Mouse (Mus musculus) CH12.LX (cell line): ENCODE measurements around the gene Schip1. TPM values are rescaled to one million over a fixed set of nuclear protein-coding genes. Genes with fewer than 3 reads are reported as not detected.

ENCODE experiments used
- DNase-seq: peaks from one replicate; pipeline ENCODE4 v3.0.0-alpha.2; 2013; ENCODE audit errors: extremely low read depth
- H3K27ac ChIP-seq: 2 replicates; pipeline ENCODE4 v1.5.1; 2012; ENCODE audit warnings: low read depth, mild to moderate bottlenecking, control low read depth, moderate library complexity; ENCODE audit not compliant: insufficient read depth
- H3K27me3 ChIP-seq: replicated peaks from 2 replicates; pipeline ENCODE3; 2012; ENCODE audit warnings: inconsistent platforms
- H3K36me3 ChIP-seq, 2 experiments: replicated peaks in 1 of 2; 2 replicates each; pipeline versions ENCODE3 to v1.6.1; 2012; ENCODE audit warnings: inconsistent platforms in 1 of 2, low read length in 1 of 2, mild to moderate bottlenecking in 1 of 2, mixed read lengths in 1 of 2, moderate library complexity in 1 of 2; ENCODE audit not compliant: control insufficient read depth in 1 of 2, insufficient read depth in 1 of 2
- H3K4me1 ChIP-seq, 2 experiments: 2 replicates each; pipeline ENCODE4 v1.6.1; 2012; ENCODE audit warnings: inconsistent platforms in 1 of 2, moderate library complexity in 1 of 2; ENCODE audit not compliant: insufficient read depth in 2 of 2, control insufficient read depth in 1 of 2
- H3K4me2 ChIP-seq: 2 replicates; pipeline ENCODE4 v1.6.1; 2012; ENCODE audit warnings: low read depth, mild to moderate bottlenecking, control low read depth; ENCODE audit not compliant: poor library complexity, insufficient read depth, severe bottlenecking
- H3K4me3 ChIP-seq, 3 experiments: fragments of 150-350 bp in 1 of 3; sonication (generic) in 1 of 3; replicated peaks in 1 of 3; 2 replicates each; pipeline versions ENCODE3 to v1.5.1; 2011 to 2012; ENCODE audit warnings: low read depth in 2 of 3, low read length in 2 of 3, mild to moderate bottlenecking in 2 of 3, moderate library complexity in 2 of 3, control low read depth in 1 of 3, improper control_type of control experiment in 1 of 3, inconsistent platforms in 1 of 3, mixed read lengths in 1 of 3; ENCODE audit not compliant: poor library complexity in 1 of 3
- H3K79me2 ChIP-seq: replicated peaks from 2 replicates; pipeline ENCODE4 v1.6.1; 2012; ENCODE audit warnings: mild to moderate bottlenecking, moderate library complexity; ENCODE audit not compliant: control insufficient read depth, poor library complexity, insufficient read depth, severe bottlenecking; ENCODE audit errors: extremely low read depth
- H3K9ac ChIP-seq: 2 replicates; pipeline ENCODE4 v1.6.1; 2012; ENCODE audit warnings: low read depth, mild to moderate bottlenecking, control low read depth, moderate library complexity; ENCODE audit not compliant: insufficient read depth
- H3K9me3 ChIP-seq: replicated peaks from 2 replicates; pipeline ENCODE3; 2012; ENCODE audit warnings: low read length, inconsistent platforms, mixed read lengths
- CHD2 ChIP-seq: IDR thresholded peaks from 2 replicates; pipeline ENCODE4 v1.6.1; 2011; ENCODE audit warnings: low read length, improper control_type of control experiment
- CTCF ChIP-seq, 2 experiments: IDR thresholded peaks in 1 of 2; conservative IDR thresholded peaks in 1 of 2; 2 replicates each; pipeline ENCODE4 v1.5.1; 2011 to 2012; ENCODE audit warnings: low read depth in 2 of 2, low read length in 2 of 2, improper control_type of control experiment in 1 of 2, inconsistent platforms in 1 of 2, mild to moderate bottlenecking in 1 of 2, moderate library complexity in 1 of 2
- ETS1 ChIP-seq: conservative IDR thresholded peaks from 2 replicates; pipeline ENCODE4 v1.6.1; 2012; ENCODE audit warnings: low read depth, mild to moderate bottlenecking, inconsistent platforms, low read length, improper control_type of control experiment, moderate library complexity
- GABPA ChIP-seq: IDR thresholded peaks from 2 replicates; pipeline ENCODE4 v1.6.1; 2012; ENCODE audit warnings: low read depth, low read length, improper control_type of control experiment, inconsistent platforms; ENCODE audit not compliant: insufficient replicate concordance
- HCFC1 ChIP-seq: IDR thresholded peaks from 2 replicates; pipeline ENCODE4 v1.6.1; 2012; ENCODE audit warnings: low read depth, mild to moderate bottlenecking, inconsistent platforms, low read length, improper control_type of control experiment
- IRF4 ChIP-seq: IDR thresholded peaks from 2 replicates; pipeline ENCODE4 v1.6.1; 2014; ENCODE audit warnings: low read depth, mild to moderate bottlenecking, inconsistent platforms, low read length, improper control_type of control experiment
- JUN ChIP-seq: IDR thresholded peaks from 2 replicates; pipeline ENCODE4 v1.6.1; 2011; ENCODE audit warnings: low read depth, mild to moderate bottlenecking, low read length, improper control_type of control experiment, moderate library complexity; ENCODE audit not compliant: insufficient read depth
- KAT2A ChIP-seq: IDR thresholded peaks from 2 replicates; pipeline ENCODE4 v1.6.1; 2012; ENCODE audit warnings: low read length, improper control_type of control experiment, inconsistent platforms; ENCODE audit not compliant: insufficient replicate concordance
- MAFK ChIP-seq: IDR thresholded peaks from 2 replicates; pipeline ENCODE4 v1.6.1; 2011; ENCODE audit warnings: low read length, improper control_type of control experiment; ENCODE audit not compliant: insufficient replicate concordance
- MAX ChIP-seq: IDR thresholded peaks from 2 replicates; pipeline ENCODE4 v1.6.1; 2011; ENCODE audit warnings: low read length, improper control_type of control experiment
- MAZ ChIP-seq: IDR thresholded peaks from 2 replicates; pipeline ENCODE4 v1.6.1; 2012; ENCODE audit warnings: low read depth, mild to moderate bottlenecking, inconsistent platforms, low read length, improper control_type of control experiment, moderate library complexity
- MEF2A ChIP-seq: IDR thresholded peaks from 2 replicates; pipeline ENCODE4 v1.6.1; 2014; ENCODE audit warnings: low read depth, mild to moderate bottlenecking, inconsistent platforms, low read length, improper control_type of control experiment, borderline replicate concordance
- MYC ChIP-seq: IDR thresholded peaks from 2 replicates; pipeline ENCODE4 v1.6.1; 2011; ENCODE audit warnings: low read depth, mild to moderate bottlenecking, improper control_type of control experiment, low read length
- NRF1 ChIP-seq: IDR thresholded peaks from 2 replicates; pipeline ENCODE4 v1.6.1; 2014; ENCODE audit warnings: low read depth, mild to moderate bottlenecking, inconsistent platforms, low read length, improper control_type of control experiment, moderate library complexity
- PAX5 ChIP-seq: IDR thresholded peaks from 2 replicates; pipeline ENCODE4 v1.6.1; 2012; ENCODE audit warnings: low read length, inconsistent platforms, mixed read lengths
- POLR2A ChIP-seq: IDR thresholded peaks from 2 replicates; pipeline ENCODE4 v1.6.1; 2011; ENCODE audit warnings: low read depth, mild to moderate bottlenecking, improper control_type of control experiment, low read length
- POLR2AphosphoS2 ChIP-seq: IDR thresholded peaks from 2 replicates; pipeline ENCODE4 v1.6.1; 2011; ENCODE audit warnings: low read depth, low read length, improper control_type of control experiment
- RAD21 ChIP-seq: IDR thresholded peaks from 2 replicates; pipeline ENCODE4 v1.6.1; 2011; ENCODE audit warnings: low read depth, mild to moderate bottlenecking, low read length, improper control_type of control experiment, moderate library complexity
- RCOR1 ChIP-seq: conservative IDR thresholded peaks from 2 replicates; pipeline ENCODE4 v1.6.1; 2012; ENCODE audit warnings: low read depth, mild to moderate bottlenecking, inconsistent platforms, low read length, improper control_type of control experiment
- SIN3A ChIP-seq: IDR thresholded peaks from 2 replicates; pipeline ENCODE4 v1.6.1; 2012; ENCODE audit warnings: low read length, improper control_type of control experiment, inconsistent platforms
- SMC3 ChIP-seq: IDR thresholded peaks from 2 replicates; pipeline ENCODE4 v1.6.1; 2011; ENCODE audit warnings: low read depth, low read length, improper control_type of control experiment
- TBP ChIP-seq: conservative IDR thresholded peaks from 2 replicates; pipeline ENCODE4 v1.6.1; 2011; ENCODE audit warnings: low read depth, low read length, improper control_type of control experiment
- UBTF ChIP-seq: IDR thresholded peaks from 2 replicates; pipeline ENCODE4 v1.6.1; 2012; ENCODE audit warnings: low read depth, mild to moderate bottlenecking, inconsistent platforms, low read length, improper control_type of control experiment, moderate library complexity
- USF1 ChIP-seq: IDR thresholded peaks from 2 replicates; pipeline ENCODE4 v1.6.1; 2014; ENCODE audit warnings: low read depth, mild to moderate bottlenecking, inconsistent platforms, low read length, improper control_type of control experiment
- ZKSCAN1 ChIP-seq: IDR thresholded peaks from 2 replicates; pipeline ENCODE4 v1.6.1; 2012; ENCODE audit warnings: low read depth, inconsistent platforms, low read length, improper control_type of control experiment, borderline replicate concordance
- ZMIZ1 ChIP-seq: IDR thresholded peaks from 2 replicates; pipeline ENCODE4 v1.6.1; 2012; ENCODE audit warnings: low read depth, mild to moderate bottlenecking, inconsistent platforms, low read length, improper control_type of control experiment
- ZNF384 ChIP-seq: IDR thresholded peaks from 2 replicates; pipeline ENCODE4 v1.6.1; 2012; ENCODE audit warnings: low read depth, low read length, improper control_type of control experiment, inconsistent platforms
- dilution Hi-C: fragments of 300-500 bp; cut with MboI; formaldehyde crosslinking; loops from 2 replicates; pipeline ENCODE4 v1.14.3; 2020; ENCODE audit warnings: low sequenced_read_pairs; ENCODE audit not compliant: extremely low pct_unique_long_range_greater_than_20kb, extremely low pct_ligation_motif_present
- in situ Hi-C: fragments of 300-500 bp; cut with MboI; formaldehyde crosslinking; loops from 3 replicates; pipeline ENCODE4 v1.14.3; 2019; ENCODE audit warnings: low sequenced_read_pairs, low pct_ligation_motif_present, low pct_unique_long_range_greater_than_20kb, mixed read lengths
- polyA plus RNA-seq: library from polyadenylated mRNA; unstranded; fragments of >175 nt; gene quantifications from 2 replicates; pipeline ENCODE4 v1.2.1, GENCODE M21; 2012; ENCODE audit warnings: low read depth; ENCODE audit not compliant: insufficient read length
- total RNA-seq, 2 experiments: library from RNA; depleted of rRNA; stranded (reverse); fragments of 300-350 nt in 1 of 2; fragments of >200 nt in 1 of 2; gene quantifications; 2 replicates each; pipeline ENCODE4 v1.2.3; 2012 to 2014

The Schip1 gene
- total and polyA plus RNA-seq, 3 experiments = 0.25 to 0.36 TPM; not detected in 1

- Histone ChIP-seq H3K27me3 (no peaks in the 10 kb centered on the region), H3K79me2 (no peaks in the 10 kb centered on the region), H3K9me3 (no peaks in the 10 kb centered on the region), H3K27ac (no peak overlapping the region), H3K4me1 (peaks cover 5 to 16% of the 10 kb centered on the region in 2 experiments), H3K36me3 (no peaks in the 10 kb centered on the region), H3K4me3 (no peak overlapping the region), H3K9ac (no peak overlapping the region), H3K4me2 (no peak overlapping the region)
- dilution Hi-C loops (no loop called here), in situ Hi-C loops (no loop called here)
- TF ChIP-seq JUN = no peak
- TF ChIP-seq SMC3 = no peak
- TF ChIP-seq MYC = no peak
- no peak for TF ChIP-seq GABPA
- TF ChIP-seq MAZ = no peak
- TF ChIP-seq ZNF384 = no peak
- no peak for TF ChIP-seq SIN3A
- no peak for TF ChIP-seq MAX
- no peak for TF ChIP-seq NRF1
- no peak for TF ChIP-seq MEF2A
- TF ChIP-seq IRF4 = no peak
- TF ChIP-seq POLR2A = no peak
- TF ChIP-seq MAFK = no peak
- TF ChIP-seq PAX5 = no peak
- TF ChIP-seq RCOR1 = no peak
- no peak for DNase-seq
Measured at GRCm38 (mm10) chr3:68630821-68631220, 566.2 kb downstream of the Schip1 start.

GRCm38 (mm10) chr3:68632714-68633113 is 568.1 kb downstream of the Schip1 start:
- DNase-seq = no peak
- in situ Hi-C loops = no loop called here
- Histone ChIP-seq H3K27me3 (no peaks in the 10 kb centered on the region), H3K9ac (no peak overlapping the region), H3K4me3 (no peak overlapping the region), H3K27ac (no peak overlapping the region), H3K36me3 (no peaks in the 10 kb centered on the region), H3K4me2 (no peak overlapping the region), H3K79me2 (no peaks in the 10 kb centered on the region), H3K4me1 (peaks cover 2% of the 10 kb centered on the region in 2 experiments; a peak in 3 of 4 replicates), H3K9me3 (no peaks in the 10 kb centered on the region)
- dilution Hi-C loops = no loop called here
- no peak for TF ChIP-seq MAX
- no peak for TF ChIP-seq POLR2AphosphoS2
- TF ChIP-seq ETS1 = no peak
- TF ChIP-seq CHD2 = no peak
- TF ChIP-seq UBTF = no peak
- TF ChIP-seq CTCF (conservative IDR thresholded peaks at IDR 0.05 in 1 of 2, IDR thresholded peaks at IDR 0.05 in 1 of 2; ENCODE audit: low read depth in 2 of 2, low read length in 2 of 2) = no peak
- no peak for TF ChIP-seq USF1
- no peak for TF ChIP-seq KAT2A
- no peak for TF ChIP-seq MAZ
- TF ChIP-seq SIN3A = no peak
- no peak for TF ChIP-seq ZKSCAN1
- no peak for TF ChIP-seq ZMIZ1
- TF ChIP-seq HCFC1 = no peak
- no peak for TF ChIP-seq TBP
- TF ChIP-seq NRF1 = no peak
- no peak for TF ChIP-seq RAD21
- no peak for TF ChIP-seq ZNF384
- TF ChIP-seq MAFK = no peak
